Mouse (Mus musculus) lung, postnatal 0 days (tissue): ENCODE measurements at regions not wholly inside any gene's neighbourhood (a gene's known extent, or its start where the extent isn't known, plus 50 kb on each side); places are given as distances from the start of the nearest gene placed in this dataset.
A peak's percentile ranks its signal among the peaks of the same experiment; 100 is the strongest.

Experiments used
- ATAC-seq: fragments of 200-750 bp; cut with Nextera tagmentation; 2 replicates; pipeline ENCODE4 v1.8.0; 2017; ENCODE audit warnings: moderate library complexity
- DNase-seq: peaks from one replicate; pipeline ENCODE4 v3.0.0-alpha.2; 2016; ENCODE audit warnings: low spot score
- H3K27ac ChIP-seq: fragments of 300-500 bp; sonication (generic); 2 replicates; pipeline ENCODE4 v1.5.1; 2014; ENCODE audit warnings: antibody characterized with exemption, mild to moderate bottlenecking, low read length, mixed read lengths
- H3K27me3 ChIP-seq: fragments of 300-500 bp; sonication (generic); replicated peaks from 2 replicates; pipeline ENCODE4 v1.6.1; 2014; ENCODE audit warnings: low read length, mixed read lengths; ENCODE audit not compliant: insufficient read depth
- H3K36me3 ChIP-seq: fragments of 300-500 bp; sonication (generic); 2 replicates; pipeline ENCODE4 v1.6.1; 2014; ENCODE audit warnings: low read length, mixed read lengths; ENCODE audit not compliant: insufficient read depth
- H3K4me1 ChIP-seq: fragments of 300-500 bp; sonication (generic); 2 replicates; pipeline ENCODE4 v1.6.1; 2014; ENCODE audit warnings: antibody characterized with exemption, low read depth, low read length, mixed read lengths; ENCODE audit not compliant: insufficient read depth
- H3K4me2 ChIP-seq: fragments of 300-500 bp; sonication (generic); replicated peaks from 2 replicates; pipeline ENCODE4 v1.6.1; 2014; ENCODE audit warnings: low read depth, mild to moderate bottlenecking, low read length, moderate library complexity, mixed read lengths
- H3K4me3 ChIP-seq: fragments of 300-500 bp; sonication (generic); 2 replicates; pipeline ENCODE4 v1.5.1; 2014; ENCODE audit warnings: low read depth, low read length
- H3K9ac ChIP-seq: fragments of 300-500 bp; sonication (generic); replicated peaks from 2 replicates; pipeline ENCODE4 v1.6.1; 2014; ENCODE audit warnings: low read depth, mild to moderate bottlenecking
- H3K9me3 ChIP-seq: fragments of 300-500 bp; sonication (generic); 2 replicates; pipeline ENCODE4 v1.6.1; 2016; ENCODE audit warnings: low read length, mixed read lengths
- CTCF ChIP-seq: IDR thresholded peaks from 2 replicates; pipeline ENCODE4 v1.5.1; 2016; ENCODE audit warnings: antibody characterized with exemption, mild to moderate bottlenecking
- EP300 ChIP-seq: IDR thresholded peaks from 2 replicates; pipeline ENCODE4 v1.6.1; 2016; ENCODE audit warnings: antibody characterized with exemption, mild to moderate bottlenecking, control low read depth
- WGBS: fragments of 180-500 bp; shearing (Covaris S2); extraction: QIAGEN DNeasy Blood & Tissue Kit; methylation state at CpG from one replicate; pipeline ENCODE4 v1.1.7; 2014; 5-methylcytosine and 5-hydroxymethylcytosine counted together

GRCm38 (mm10) chr7:84749434-84750301 lies 59.9 kb upstream of the Zfand6 start:
- Histone ChIP-seq H3K4me1 (no peaks in the 10 kb centered on the region), H3K36me3 (no peaks in the 10 kb centered on the region), H3K9me3 (no peaks in the 10 kb centered on the region), H3K4me2 (peak overlapping the region; percentile 69), H3K4me3 (peak overlapping the region; percentile 33; the same call in 1 of the 2 replicates), H3K27me3 (no peaks in the 10 kb centered on the region), H3K27ac (no peak overlapping the region), H3K9ac (no peak overlapping the region)
- WGBS, result 2% methylated on average over 21 of the region's 21 CpGs
- ATAC-seq, result peak; percentile 68
- DNase-seq, result peak; percentile 87
- TF ChIP-seq EP300 (no peak), CTCF (peak; percentile 70)

GRCm38 (mm10) chr7:84747847-84748246 lies 58.1 kb upstream of the Zfand6 start:
- no peak overlapping the region for H3K4me2 ChIP-seq
- TF ChIP-seq EP300 (no peak), CTCF (no peak)
- H3K9me3 ChIP-seq, result no peaks in the 10 kb centered on the region
- H3K4me3 ChIP-seq, result no peak overlapping the region
- H3K36me3 ChIP-seq, result no peaks in the 10 kb centered on the region
- H3K27me3 ChIP-seq, result no peaks in the 10 kb centered on the region
- H3K27ac ChIP-seq, result no peak overlapping the region
- no peak for DNase-seq
- no peak for ATAC-seq
- no peak overlapping the region for H3K9ac ChIP-seq
- WGBS, result 29% methylated on average over 1 of the region's 1 CpGs
- no peaks in the 10 kb centered on the region for H3K4me1 ChIP-seq

GRCm38 (mm10) chr7:84744321-84745070 lies 54.7 kb upstream of the Zfand6 start:
- Histone ChIP-seq H3K9me3 (no peaks in the 10 kb centered on the region), H3K4me2 (no peak overlapping the region), H3K36me3 (no peaks in the 10 kb centered on the region), H3K27me3 (no peaks in the 10 kb centered on the region), H3K27ac (no peak overlapping the region), H3K4me3 (no peak overlapping the region), H3K4me1 (no peaks in the 10 kb centered on the region), H3K9ac (no peak overlapping the region)
- no peak for ATAC-seq
- 80% methylated on average over 5 of the region's 5 CpGs for WGBS
- no peak for DNase-seq
- TF ChIP-seq EP300 (no peak), CTCF (no peak)

- peak; percentile 40 for TF ChIP-seq CTCF
- no peak for TF ChIP-seq EP300
- ATAC-seq, result peak; percentile 35; the same call in 1 of the 2 replicates
- Histone ChIP-seq H3K27ac (no peak overlapping the region), H3K4me3 (no peak overlapping the region), H3K9ac (no peak overlapping the region), H3K36me3 (no peaks in the 10 kb centered on the region), H3K4me1 (no peaks in the 10 kb centered on the region), H3K4me2 (no peak overlapping the region), H3K27me3 (no peaks in the 10 kb centered on the region), H3K9me3 (no peaks in the 10 kb centered on the region)
- WGBS, result 8% methylated on average over 2 of the region's 2 CpGs
- DNase-seq, result peak; percentile 63
Measured at GRCm38 (mm10) chr7:84739965-84740390, 50.2 kb upstream of the Zfand6 start.
